Mouse (Mus musculus) forebrain, embryonic 16.5 days (tissue): ENCODE results near the gene Mydgf. TPM values are rescaled to one million over a fixed set of nuclear protein-coding genes. Genes with fewer than 3 reads are reported as not detected.
A peak's percentile ranks its signal among the peaks of the same experiment; 100 is the strongest.

Experiments
- ATAC-seq: fragments of 200-750 bp; cut with Nextera tagmentation; 2 replicates; pipeline ENCODE4 v1.8.0; 2017; ENCODE audit warnings: mild to moderate bottlenecking, moderate library complexity
- H3K27ac ChIP-seq: fragments of 300-500 bp; sonication (generic); 2 replicates; pipeline ENCODE4 v1.5.1; 2014; ENCODE audit warnings: low read length, control low read depth
- H3K27me3 ChIP-seq: fragments of 300-500 bp; sonication (generic); replicated peaks from 2 replicates; pipeline ENCODE4 v1.6.1; 2014; ENCODE audit warnings: low read length; ENCODE audit not compliant: control insufficient read depth, insufficient read depth
- H3K36me3 ChIP-seq: fragments of 300-500 bp; sonication (generic); 2 replicates; pipeline ENCODE4 v1.6.1; 2014; ENCODE audit not compliant: control insufficient read depth, insufficient read depth
- H3K4me1 ChIP-seq: fragments of 300-500 bp; sonication (generic); replicated peaks from 2 replicates; pipeline ENCODE4 v1.6.1; 2014; ENCODE audit warnings: low read length; ENCODE audit not compliant: control insufficient read depth, insufficient read depth
- H3K4me2 ChIP-seq: fragments of 300-500 bp; sonication (generic); 2 replicates; pipeline ENCODE4 v1.6.1; 2014; ENCODE audit warnings: mild to moderate bottlenecking, low read length, control low read depth
- H3K4me3 ChIP-seq: fragments of 300-500 bp; sonication (generic); replicated peaks from 2 replicates; pipeline ENCODE4 v1.5.1; 2014; ENCODE audit warnings: mild to moderate bottlenecking, low read length, control low read depth
- H3K9ac ChIP-seq: fragments of 300-500 bp; sonication (generic); replicated peaks from 2 replicates; pipeline ENCODE4 v1.6.1; 2014; ENCODE audit warnings: low read depth, low read length, control low read depth
- H3K9me3 ChIP-seq: fragments of 300-500 bp; sonication (generic); 2 replicates; pipeline ENCODE4 v1.6.1; 2016; ENCODE audit warnings: low read length; ENCODE audit not compliant: control insufficient read depth
- WGBS: fragments of 180-500 bp; shearing (Covaris S2); extraction: QIAGEN DNeasy Blood & Tissue Kit; methylation state at CpG from one replicate; pipeline ENCODE4 v1.1.7; 2014; 5-methylcytosine and 5-hydroxymethylcytosine counted together
- polyA plus RNA-seq: library from polyadenylated mRNA; unstranded; fragments of >200 nt; fragmentation: Nextera tagmentation; extraction: Ambion mirVana; gene quantifications from 2 replicates; pipeline ENCODE4 v1.2.1, GENCODE M21; 2015

Gene Mydgf
- polyA plus RNA-seq, 1 experiment from 2014 or later = 63.8 TPM

GRCm38 (mm10) chr17:56201642-56202041 lies 17.9 kb upstream of the Mydgf start:
- Histone ChIP-seq H3K4me1 (no peaks in the 10 kb centered on the region), H3K4me2 (no peak overlapping the region), H3K27ac (no peak overlapping the region), H3K36me3 (peaks cover 64% of the 10 kb centered on the region), H3K9ac (no peak overlapping the region), H3K9me3 (no peaks in the 10 kb centered on the region), H3K4me3 (no peak overlapping the region), H3K27me3 (no peaks in the 10 kb centered on the region)
- ATAC-seq = no peak
- WGBS = 67% methylated on average over 3 of the region's 3 CpGs

DNA sequence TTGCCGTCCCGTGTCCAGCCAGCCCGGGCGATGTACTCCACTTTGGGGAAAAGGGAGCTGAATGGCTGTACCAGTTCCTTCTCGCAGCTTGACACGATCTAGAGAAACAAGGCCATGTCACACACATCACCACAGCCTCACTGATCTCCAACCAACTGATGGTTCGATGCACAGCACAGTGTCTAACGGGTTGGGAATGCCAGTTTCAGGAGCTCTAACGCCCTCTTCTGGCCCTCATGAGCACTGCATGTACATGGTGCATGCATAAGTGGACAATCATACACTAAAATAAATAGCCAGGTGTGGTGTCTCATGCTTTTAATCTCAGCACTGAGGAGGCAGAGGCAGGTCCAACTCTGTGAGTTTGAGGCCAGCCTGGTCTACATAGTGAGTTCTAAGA lies 16.9 kb upstream of the Mydgf start:
- no peak for ATAC-seq
- Histone ChIP-seq H3K36me3 (peaks cover 59% of the 10 kb centered on the region), H3K9me3 (no peaks in the 10 kb centered on the region), H3K27ac (no peak overlapping the region), H3K27me3 (no peaks in the 10 kb centered on the region), H3K4me2 (no peak overlapping the region), H3K4me3 (no peak overlapping the region), H3K4me1 (no peaks in the 10 kb centered on the region), H3K9ac (no peak overlapping the region)
- 82% methylated on average over 9 of the region's 9 CpGs for WGBS

- Histone ChIP-seq H3K9me3 (no peaks in the 10 kb centered on the region), H3K9ac (no peak overlapping the region), H3K4me2 (no peak overlapping the region), H3K4me1 (no peaks in the 10 kb centered on the region), H3K4me3 (no peak overlapping the region), H3K27me3 (no peaks in the 10 kb centered on the region), H3K27ac (no peak overlapping the region), H3K36me3 (peaks cover 42% of the 10 kb centered on the region)
- 84% methylated on average over 2 of the region's 2 CpGs for WGBS
- no peak for ATAC-seq
These were observed 13.1 kb upstream of the Mydgf start for GRCm38 (mm10) chr17:56196860-56197259.

DNA sequence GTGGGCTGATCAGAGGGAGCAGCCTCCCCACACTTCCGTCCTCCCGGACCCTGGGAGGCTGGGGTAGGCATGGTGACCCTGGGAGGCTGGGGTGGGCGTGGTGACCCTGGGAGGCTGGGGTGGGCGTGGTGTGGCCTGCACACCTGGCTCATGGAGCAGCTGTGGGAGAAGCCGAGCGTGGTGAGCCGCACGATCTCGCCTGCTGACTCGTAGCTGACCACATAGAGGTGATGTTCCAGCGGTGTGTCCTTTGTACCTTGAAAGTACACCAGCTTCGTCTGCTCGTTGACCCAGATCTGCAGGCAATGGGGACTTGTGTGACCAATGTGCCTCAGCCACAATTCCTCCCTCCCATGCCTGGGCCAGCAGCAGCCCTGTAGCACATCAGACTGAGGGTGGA lies 11.0 kb upstream of the Mydgf start:
- H3K9ac ChIP-seq = no peak overlapping the region
- H3K4me2 ChIP-seq = no peak overlapping the region
- no peaks in the 10 kb centered on the region for H3K4me1 ChIP-seq
- ATAC-seq = no peak
- peaks cover 44% of the 10 kb centered on the region for H3K36me3 ChIP-seq
- H3K4me3 ChIP-seq = no peak overlapping the region
- 90% methylated on average over 13 of the region's 13 CpGs for WGBS
- H3K27ac ChIP-seq = no peak overlapping the region
- H3K9me3 ChIP-seq = no peaks in the 10 kb centered on the region
- H3K27me3 ChIP-seq = no peaks in the 10 kb centered on the region

GRCm38 (mm10) chr17:56194357-56194756 lies 10.6 kb upstream of the Mydgf start:
- WGBS = 93% methylated on average over 12 of the region's 12 CpGs
- no peak overlapping the region for H3K9ac ChIP-seq
- no peak overlapping the region for H3K4me2 ChIP-seq
- no peak overlapping the region for H3K4me3 ChIP-seq
- no peak for ATAC-seq
- H3K27ac ChIP-seq = no peak overlapping the region
- H3K9me3 ChIP-seq = no peaks in the 10 kb centered on the region
- no peaks in the 10 kb centered on the region for H3K4me1 ChIP-seq
- peaks cover 46% of the 10 kb centered on the region for H3K36me3 ChIP-seq
- H3K27me3 ChIP-seq = no peaks in the 10 kb centered on the region

- WGBS = 89% methylated on average over 6 of the region's 6 CpGs
- H3K4me3 ChIP-seq = no peak overlapping the region
- peaks cover 29% of the 10 kb centered on the region for H3K36me3 ChIP-seq
- no peaks in the 10 kb centered on the region for H3K9me3 ChIP-seq
- H3K27ac ChIP-seq = no peak overlapping the region
- no peak overlapping the region for H3K4me2 ChIP-seq
- no peaks in the 10 kb centered on the region for H3K4me1 ChIP-seq
- H3K9ac ChIP-seq = no peak overlapping the region
- H3K27me3 ChIP-seq = no peaks in the 10 kb centered on the region
- no peak for ATAC-seq
These were observed 7.5 kb upstream of the Mydgf start for GRCm38 (mm10) chr17:56191266-56191665.

- Histone ChIP-seq H3K27ac (no peak overlapping the region), H3K27me3 (no peaks in the 10 kb centered on the region), H3K36me3 (peaks cover 18% of the 10 kb centered on the region), H3K4me3 (no peak overlapping the region), H3K9ac (no peak overlapping the region), H3K9me3 (no peaks in the 10 kb centered on the region), H3K4me2 (no peak overlapping the region), H3K4me1 (peaks cover 8% of the 10 kb centered on the region)
- WGBS = 41% methylated on average over 11 of the region's 11 CpGs
- ATAC-seq = no peak
These were observed 1.8 kb upstream of the Mydgf start for GRCm38 (mm10) chr17:56185281-56186141.

DNA sequence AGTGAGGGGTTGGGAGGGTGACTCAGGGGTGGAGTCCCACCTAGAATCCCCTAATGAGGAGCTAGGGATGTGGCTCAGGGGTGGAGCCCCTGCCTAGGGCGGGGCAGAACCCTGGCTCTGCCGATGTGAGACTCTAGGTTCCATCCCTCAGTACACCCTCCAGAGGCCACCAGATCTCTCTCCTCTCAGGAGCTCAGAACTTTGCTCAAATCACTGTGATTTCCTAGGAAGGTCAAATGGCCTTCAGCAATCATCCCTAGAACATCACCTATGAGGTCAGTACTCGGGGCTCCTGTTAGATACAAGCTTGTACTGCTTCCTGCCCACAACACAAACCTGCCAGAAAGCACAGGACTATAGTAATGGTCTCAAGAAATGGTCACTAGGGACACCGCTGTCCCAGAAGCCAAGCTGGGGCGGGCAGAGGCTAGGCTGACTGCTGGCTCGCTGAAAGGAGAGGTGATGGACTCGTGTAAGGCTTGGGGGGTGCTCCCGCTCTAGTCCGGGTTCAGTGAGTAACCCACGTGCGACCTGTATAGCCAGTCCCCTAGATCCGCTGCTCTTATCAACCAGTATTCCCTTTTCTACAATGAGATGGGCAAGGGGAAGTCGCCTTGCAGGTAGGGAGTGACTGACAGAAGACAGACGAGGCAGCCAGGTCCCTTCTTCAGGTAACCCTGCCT lies 604 bp downstream of the Mydgf start:
- Histone ChIP-seq H3K36me3 (peaks cover 15% of the 10 kb centered on the region), H3K4me2 (peak overlapping the region; percentile 97), H3K4me1 (peaks cover 8% of the 10 kb centered on the region), H3K4me3 (peak overlapping the region; percentile 92), H3K27ac (peak overlapping the region; percentile 68), H3K9me3 (no peaks in the 10 kb centered on the region), H3K9ac (peak overlapping the region; percentile 82), H3K27me3 (no peaks in the 10 kb centered on the region)
- ATAC-seq = peak; percentile 21
- 1% methylated on average over 14 of the region's 14 CpGs for WGBS

DNA sequence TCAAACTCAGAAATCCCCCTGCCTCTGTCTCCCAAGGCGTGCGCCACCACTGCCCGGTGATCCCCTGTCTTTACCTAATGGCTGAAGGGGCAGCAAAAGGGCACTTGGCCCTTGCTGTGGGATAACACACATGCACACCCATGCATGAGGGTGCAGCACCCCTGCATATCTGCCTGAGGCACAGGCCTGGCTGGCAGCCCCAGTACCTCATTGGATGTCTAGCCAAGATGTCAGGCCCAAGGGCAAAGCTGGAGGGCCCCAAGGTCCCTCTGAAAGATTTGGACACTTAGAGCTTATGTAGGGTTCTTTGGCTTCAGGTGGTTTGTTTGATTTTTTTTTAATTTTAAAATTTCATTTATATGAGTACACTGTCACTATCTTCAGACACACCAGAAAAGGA lies 8.3 kb downstream of the Mydgf start:
- 94% methylated on average over 3 of the region's 3 CpGs for WGBS
- Histone ChIP-seq H3K27ac (no peak overlapping the region), H3K9ac (no peak overlapping the region), H3K4me1 (0 out of 2 replicates have a peak, but pooled peaks cover 5% of the 10 kb centered on the region), H3K4me3 (no peak overlapping the region), H3K27me3 (no peaks in the 10 kb centered on the region), H3K36me3 (peaks cover 23% of the 10 kb centered on the region), H3K9me3 (no peaks in the 10 kb centered on the region), H3K4me2 (no peak overlapping the region)
- ATAC-seq = no peak
